Mouse (Mus musculus) liver, postnatal 0 days (tissue): ENCODE results near the gene Socs7.

Source experiments
- CTCF ChIP-seq: sonication (generic); IDR thresholded peaks from 2 replicates; pipeline ENCODE4 v1.5.1; 2016; ENCODE audit warnings: antibody characterized with exemption, low read depth
- EP300 ChIP-seq: IDR thresholded peaks from 2 replicates; pipeline ENCODE4 v1.6.1; 2016; ENCODE audit warnings: antibody characterized with exemption, low read depth, mild to moderate bottlenecking

GRCm38 (mm10) chr11:97424092-97424692 is 61.8 kb downstream of the Socs7 start:
- TF ChIP-seq CTCF = no peak
- TF ChIP-seq EP300 = no peak
